Mouse (Mus musculus) liver, adult 2 months (tissue): ENCODE measurements around the gene Robo4.

Source experiments
- CTCF ChIP-seq: fragments of 200-500 bp; IDR thresholded peaks from 2 replicates; pipeline ENCODE4 v1.5.1; 2011; ENCODE audit warnings: low read depth, low read length, control low read depth
- POLR2A ChIP-seq: fragments of 200-500 bp; IDR thresholded peaks from 2 replicates; pipeline ENCODE4 v1.6.1; 2011; ENCODE audit warnings: low read length, control low read depth; ENCODE audit not compliant: insufficient read depth; ENCODE audit errors: extremely low read depth

GRCm38 (mm10) chr9:37412989-37413388, 11.3 kb downstream of the Robo4 start:
- TF ChIP-seq CTCF: no peak
- no peak for TF ChIP-seq POLR2A
